Mouse (Mus musculus): Measurements from ENCODE around the gene Olfr1264.

Olfr1264 gene

DNA sequence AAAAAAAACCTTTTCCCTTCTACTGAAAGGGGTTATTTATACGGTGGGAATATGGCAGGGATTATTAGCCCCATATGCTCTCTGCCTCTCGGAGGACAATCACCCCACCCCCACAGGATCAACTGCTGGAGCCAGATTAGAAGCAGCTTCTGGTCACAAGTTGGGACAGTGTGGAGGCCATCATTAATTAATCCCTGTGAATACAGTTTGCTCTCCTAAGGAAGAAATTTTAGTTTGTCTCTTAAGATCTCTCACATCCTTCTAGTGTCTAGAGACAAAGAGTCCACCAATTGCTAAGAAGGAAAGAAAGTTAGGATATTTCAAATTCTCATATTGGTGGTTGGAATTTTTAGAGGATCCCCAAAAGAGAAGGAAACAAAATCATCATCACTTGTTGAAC is at the start of gene Olfr1264:
Gene Olfr1264 (minus strand): TSS at position 101 of the 400 bp plus-strand sequence.
- no peak for DNase-seq (ENCODE audit: low spot score)

DNA sequence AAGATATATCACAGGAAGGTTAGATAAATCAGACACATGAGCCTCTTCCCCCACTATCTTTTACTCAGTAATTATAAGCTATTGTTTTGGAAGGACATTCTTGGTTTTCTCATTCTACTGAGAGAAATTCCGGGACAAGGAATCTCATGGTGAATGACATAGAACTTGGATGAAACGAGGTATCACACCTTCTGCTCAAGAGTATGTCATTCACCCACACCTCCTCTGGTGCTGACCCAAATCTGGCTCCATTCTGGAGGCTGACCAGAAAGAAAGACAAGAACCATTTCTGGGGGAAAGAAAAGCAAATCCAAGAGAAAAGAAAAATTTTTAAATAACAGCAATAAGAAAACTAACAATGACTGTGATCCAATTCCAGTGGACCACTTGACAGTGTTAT is 44.7 kb upstream of the Olfr1264 start:
- DNase-seq (ENCODE audit: low spot score): no peak

DNA sequence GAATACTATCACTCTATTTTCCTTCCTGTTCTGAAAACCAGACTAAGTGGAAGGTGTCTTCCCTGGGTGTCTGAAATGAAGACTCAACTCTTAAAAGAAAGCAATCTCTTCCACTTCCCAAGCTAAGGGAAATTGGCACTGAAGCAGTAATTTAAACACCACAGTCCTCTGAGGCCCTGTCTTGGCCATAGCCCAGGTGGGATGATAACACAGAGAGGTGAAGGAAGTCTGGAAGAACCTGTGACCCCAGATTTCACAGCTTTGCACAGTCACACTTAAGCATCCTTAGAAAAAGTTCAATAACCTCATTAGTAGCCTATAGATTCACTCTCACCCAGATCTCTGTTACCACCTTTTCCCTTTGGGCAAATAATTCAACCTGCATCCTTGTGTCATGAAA is 38.1 kb upstream of the Olfr1264 start, which contains the start of gene Olfr140:
Gene Olfr140 (minus strand): TSS at position 101 of the 400 bp plus-strand sequence.
- no peak for DNase-seq (ENCODE audit: low spot score)

DNA sequence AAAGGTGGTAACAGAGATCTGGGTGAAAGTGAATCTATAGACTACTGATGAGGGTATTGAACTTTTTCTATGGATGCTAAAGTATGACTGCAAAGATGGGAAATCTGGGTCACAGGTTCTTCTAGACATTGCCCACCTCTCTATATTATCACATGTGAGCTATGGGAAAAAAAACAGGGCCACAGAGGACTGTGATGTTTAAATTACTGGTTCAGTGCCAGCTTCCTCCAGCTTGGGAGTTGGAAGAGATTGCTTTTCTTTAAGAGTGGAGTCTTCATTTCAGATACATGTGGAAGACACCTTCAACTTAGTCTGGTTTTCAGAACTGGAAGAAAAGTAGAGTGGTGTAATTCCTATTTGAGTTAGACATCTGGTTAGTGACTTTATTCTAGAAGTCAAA is 9.7 kb upstream of the Olfr1264 start, which contains the start of gene Olfr1265:
Gene Olfr1265 (plus strand): TSS at position 301 of the 400 bp plus-strand sequence.
- no peak for DNase-seq (ENCODE audit: low spot score)

DNA sequence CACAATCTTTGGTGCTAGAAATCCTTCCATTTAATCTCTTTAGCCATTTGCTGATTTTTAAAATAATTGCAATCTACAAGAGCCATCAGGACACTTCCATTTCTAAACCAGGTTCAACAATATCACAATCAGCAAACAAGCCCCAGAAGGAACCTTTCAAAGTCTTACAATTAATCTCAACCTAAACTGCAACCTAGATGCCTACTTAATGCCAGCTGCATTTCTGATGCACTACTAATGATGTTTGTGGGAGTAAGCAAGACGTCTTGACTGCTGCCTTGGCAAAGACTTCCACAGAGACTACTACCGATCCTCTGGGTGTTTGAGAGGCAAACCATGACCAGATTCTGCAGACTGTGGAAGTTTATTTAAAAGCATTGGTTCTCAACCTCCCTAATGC is 13.5 kb downstream of the Olfr1264 start, which contains the start of gene Olfr1263:
Gene Olfr1263 (plus strand): TSS at position 301 of the 400 bp plus-strand sequence.
- no peak for DNase-seq (ENCODE audit: low spot score)

DNA sequence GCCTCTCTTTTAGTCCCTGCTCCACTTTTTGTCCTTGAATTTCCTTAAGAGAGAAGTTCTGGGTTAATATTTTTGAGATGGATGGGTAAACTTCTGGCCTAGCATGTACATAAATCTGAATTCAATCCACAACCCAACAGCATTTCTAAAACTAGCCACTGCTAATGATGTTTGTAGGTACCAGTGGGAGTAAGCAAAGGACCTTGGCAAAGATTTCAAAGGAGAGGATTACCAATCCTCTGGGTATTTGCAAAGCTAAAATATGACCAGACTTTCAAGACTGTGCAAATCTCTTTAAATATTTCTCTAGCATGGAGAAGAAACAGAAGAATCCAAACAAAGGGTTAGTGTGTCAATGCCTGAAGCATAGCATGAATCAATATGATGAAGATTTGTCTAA is 25.5 kb downstream of the Olfr1264 start, which contains the start of gene Olfr1262:
Gene Olfr1262 (plus strand): TSS at position 301 of the 400 bp plus-strand sequence.
- no peak for DNase-seq (ENCODE audit: low spot score)

DNA sequence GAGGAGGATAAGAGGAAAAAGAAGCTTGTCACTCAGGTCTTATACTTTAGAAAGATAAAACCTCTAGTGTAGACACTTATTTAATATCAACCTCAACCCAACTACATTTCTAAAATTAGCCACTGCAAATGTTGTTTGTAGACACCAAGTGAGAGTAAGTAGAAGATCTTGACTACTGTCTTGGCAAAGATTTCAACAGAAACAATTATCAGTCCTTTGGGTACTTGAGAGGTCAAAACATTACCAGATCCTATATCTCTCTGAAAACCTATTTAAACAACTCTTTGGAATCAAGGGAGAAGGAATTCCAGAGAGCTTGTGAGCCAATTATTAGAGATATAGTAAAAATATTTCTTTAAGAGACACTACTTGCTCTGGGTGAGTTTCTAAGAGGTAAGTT is 34.5 kb downstream of the Olfr1264 start, which contains the start of gene Olfr1261:
Gene Olfr1261 (plus strand): TSS at position 301 of the 400 bp plus-strand sequence.
- no peak for DNase-seq (ENCODE audit: low spot score)

DNA sequence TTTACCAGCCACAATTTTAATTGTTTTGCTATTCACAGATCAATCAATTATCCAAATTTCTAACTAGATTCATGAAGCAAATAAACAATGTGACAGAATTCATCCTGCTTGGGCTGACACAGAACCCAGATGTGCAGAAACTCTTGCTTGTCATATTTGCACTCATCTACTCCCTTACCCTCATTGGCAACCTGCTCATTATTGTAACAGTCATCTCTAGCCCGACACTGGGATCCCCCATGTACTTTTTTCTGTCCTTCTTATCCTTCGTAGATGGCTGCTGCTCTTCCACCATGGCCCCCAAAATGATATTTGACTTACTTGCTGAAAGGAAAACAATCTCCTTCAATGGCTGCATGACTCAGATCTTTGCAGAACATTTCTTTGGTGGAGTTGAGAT is 47.7 kb downstream of the Olfr1264 start:
- no peak for DNase-seq (ENCODE audit: low spot score)

DNA sequence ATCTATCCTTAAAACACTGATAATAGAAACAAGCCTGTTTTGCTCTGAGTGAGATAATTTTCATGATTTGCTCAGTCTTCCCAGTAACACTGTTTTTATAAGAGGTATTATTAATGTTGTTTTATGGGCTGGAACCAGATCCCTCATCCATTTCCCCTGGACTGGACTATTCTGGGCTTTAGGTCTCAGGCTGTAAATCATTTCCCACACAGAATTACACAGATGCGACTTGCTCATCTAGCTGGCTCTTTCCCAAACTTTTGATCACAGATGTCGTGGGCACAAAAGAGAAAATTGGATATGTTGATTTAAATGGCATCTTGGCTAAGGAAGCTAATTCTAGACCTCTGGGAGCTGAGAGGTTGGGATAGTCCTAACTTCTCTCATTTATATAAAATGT is 51.2 kb downstream of the Olfr1264 start, which contains the start of gene Olfr1260:
Gene Olfr1260 (plus strand): TSS at position 157 of the 400 bp plus-strand sequence.
- no peak for DNase-seq (ENCODE audit: low spot score)
